Mouse (Mus musculus) embryonic facial prominence, embryonic 10.5 days (tissue): Measurements from ENCODE around the gene Kazn. TPM values are rescaled to one million over a fixed set of nuclear protein-coding genes. Genes with fewer than 3 reads are reported as not detected.
A peak's percentile ranks its signal among the peaks of the same experiment; 100 is the strongest.

ENCODE experiments used
- DNase-seq: peaks from one replicate; pipeline ENCODE4 v3.0.0-alpha.2; 2017; ENCODE audit warnings: low spot score
- H3K27ac ChIP-seq: fragments of 300-500 bp; sonication (generic); replicated peaks from 2 replicates; pipeline ENCODE4 v1.5.1; 2016; ENCODE audit warnings: mild to moderate bottlenecking
- H3K27me3 ChIP-seq: fragments of 300-500 bp; sonication (generic); replicated peaks from 2 replicates; pipeline ENCODE4 v1.6.1; 2016; ENCODE audit warnings: low read depth, mild to moderate bottlenecking; ENCODE audit not compliant: poor library complexity, severe bottlenecking
- H3K36me3 ChIP-seq: fragments of 300-500 bp; sonication (generic); replicated peaks from 2 replicates; pipeline ENCODE4 v1.6.1; 2016; ENCODE audit warnings: mild to moderate bottlenecking, moderate library complexity
- H3K4me1 ChIP-seq: fragments of 300-500 bp; sonication (generic); 2 replicates; pipeline ENCODE4 v1.6.1; 2016
- H3K4me3 ChIP-seq: fragments of 300-500 bp; sonication (generic); 2 replicates; pipeline ENCODE4 v1.5.1; 2016; ENCODE audit warnings: mild to moderate bottlenecking, moderate library complexity
- H3K9me3 ChIP-seq: fragments of 300-500 bp; sonication (generic); 2 replicates; pipeline ENCODE4 v1.6.1; 2016; ENCODE audit warnings: mild to moderate bottlenecking
- WGBS: fragments of 180-500 bp; shearing (Covaris S2); methylation state at CpG from one replicate; pipeline ENCODE4 v1.1.7; 2016; 5-methylcytosine and 5-hydroxymethylcytosine counted together
- polyA plus RNA-seq: library from polyadenylated mRNA; unstranded; fragments of >200 nt; fragmentation: Nextera tagmentation; extraction: Ambion mirVana; gene quantifications from 2 replicates; pipeline ENCODE4 v1.2.1, GENCODE M21; 2016

Kazn gene
- 13.3 and 13.8 TPM in 2 replicates for polyA plus RNA-seq

- H3K4me1 ChIP-seq, result peaks cover 68% of the 10 kb centered on the region
- H3K9me3 ChIP-seq, result no peaks in the 10 kb centered on the region
- peak within 1 kb of the TSS; percentile 87 for H3K27ac ChIP-seq
- 4% methylated on average over 46 of the region's 46 CpGs for WGBS
- peak within 1 kb of the TSS; percentile 77 for H3K4me3 ChIP-seq
- peaks cover 8% of the 10 kb centered on the region for H3K27me3 ChIP-seq
- 0 out of 2 replicates have a peak, but pooled peaks cover 4% of the 10 kb centered on the region for H3K36me3 ChIP-seq
- peak; percentile 97 for DNase-seq
Measured at GRCm38 (mm10) chr4:142239240-142240126, at the start of gene Kazn. TSS of gene Kazn (minus strand) at chr4:142239401.

GRCm38 (mm10) chr4:142285471-142285870, 46.3 kb upstream of the Kazn start:
- Histone ChIP-seq H3K36me3 (no peaks in the 10 kb centered on the region), H3K4me1 (no peaks in the 10 kb centered on the region), H3K27me3 (no peaks in the 10 kb centered on the region), H3K27ac (no peak overlapping the region), H3K4me3 (no peak overlapping the region), H3K9me3 (0 out of 2 replicates have a peak, but pooled peaks cover 4% of the 10 kb centered on the region)
- WGBS, result 89% methylated on average over 2 of the region's 2 CpGs
- DNase-seq, result no peak

DNA sequence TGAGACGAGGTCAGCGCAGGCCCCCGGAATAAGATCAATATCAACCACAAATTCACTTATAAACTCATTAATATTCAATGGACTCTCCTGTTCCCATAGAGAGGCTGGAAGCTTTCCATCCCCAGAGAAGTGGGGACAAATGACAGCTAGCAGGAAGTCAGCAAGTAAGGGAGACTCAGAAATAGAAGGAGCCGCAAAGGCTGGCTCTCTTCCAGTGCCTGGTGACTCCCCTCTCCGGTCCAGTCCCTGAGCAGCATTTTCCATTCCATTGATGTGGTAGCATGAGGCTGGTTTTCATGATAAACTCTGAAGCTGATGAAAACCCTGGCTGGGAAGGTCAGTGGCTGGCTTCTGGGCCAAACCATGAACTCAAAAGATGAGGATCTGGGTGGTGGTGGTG, 44.7 kb upstream of the Kazn start:
- no peak overlapping the region for H3K27ac ChIP-seq
- H3K9me3 ChIP-seq, result 0 out of 2 replicates have a peak, but pooled peaks cover 4% of the 10 kb centered on the region
- WGBS, result 91% methylated on average over 5 of the region's 5 CpGs
- H3K27me3 ChIP-seq, result no peaks in the 10 kb centered on the region
- no peaks in the 10 kb centered on the region for H3K36me3 ChIP-seq
- no peak for DNase-seq
- no peak overlapping the region for H3K4me3 ChIP-seq
- H3K4me1 ChIP-seq, result no peaks in the 10 kb centered on the region

DNA sequence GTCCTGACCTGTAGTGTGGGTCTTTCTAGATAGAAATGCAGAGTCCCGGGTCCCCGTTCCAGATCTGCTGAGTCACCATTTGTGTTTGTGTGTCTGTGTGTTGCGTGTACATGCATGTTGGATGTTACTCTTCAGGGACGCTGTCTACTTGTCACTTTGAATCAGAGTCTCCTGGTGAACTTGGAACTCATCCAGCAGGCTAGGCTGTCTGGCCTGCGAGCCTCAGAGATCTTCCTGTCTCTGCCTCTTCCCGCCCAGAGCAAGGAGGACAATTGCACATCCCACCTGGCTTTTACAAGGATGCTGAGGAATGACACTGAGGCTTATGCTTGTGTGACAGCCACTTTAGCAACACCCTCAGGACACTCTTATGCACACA, 39.0 kb upstream of the Kazn start:
- H3K27me3 ChIP-seq, result no peaks in the 10 kb centered on the region
- DNase-seq, result no peak
- no peak overlapping the region for H3K4me3 ChIP-seq
- 92% methylated on average over 6 of the region's 6 CpGs for WGBS
- H3K9me3 ChIP-seq, result peaks cover under 1% of the 10 kb centered on the region
- H3K4me1 ChIP-seq, result peaks cover 11% of the 10 kb centered on the region
- no peak overlapping the region for H3K27ac ChIP-seq
- H3K36me3 ChIP-seq, result no peaks in the 10 kb centered on the region

DNA sequence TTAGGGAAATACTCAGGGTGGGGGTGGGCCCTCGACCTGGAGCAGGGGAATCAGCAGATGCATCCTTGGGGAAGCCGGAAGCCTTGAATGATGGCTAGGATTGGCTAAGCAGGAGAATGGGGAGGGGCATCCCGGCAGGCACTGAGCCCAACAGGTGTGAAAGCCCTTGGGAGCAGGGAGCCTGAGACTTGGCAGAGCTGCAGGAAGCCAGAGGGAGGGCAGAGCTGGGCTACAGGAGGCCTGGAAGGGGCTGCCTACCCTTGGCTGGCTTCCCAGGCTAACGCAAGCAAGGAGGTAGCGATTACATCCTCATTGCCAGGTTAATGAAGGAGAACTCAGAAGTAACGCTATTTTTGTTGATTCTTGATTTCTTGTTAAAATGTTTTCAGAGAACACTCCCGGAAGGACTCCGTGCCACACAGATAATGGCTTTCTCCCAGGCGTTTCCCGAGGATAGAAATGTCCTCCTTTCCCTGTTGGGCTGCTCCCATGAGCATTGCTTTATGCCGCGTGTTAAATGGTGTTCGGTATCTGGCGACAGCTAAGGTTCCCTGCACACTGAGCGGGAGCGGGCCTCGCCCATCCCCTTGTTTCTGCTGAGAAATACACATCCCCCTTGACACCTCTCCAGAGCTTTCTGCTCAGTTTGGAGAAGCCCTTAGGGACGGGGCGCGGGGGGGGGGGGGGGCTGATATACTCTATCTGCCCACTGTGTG, 38.4 kb upstream of the Kazn start:
- peaks cover 11% of the 10 kb centered on the region for H3K4me1 ChIP-seq
- no peak overlapping the region for H3K4me3 ChIP-seq
- no peaks in the 10 kb centered on the region for H3K36me3 ChIP-seq
- peaks cover 3% of the 10 kb centered on the region for H3K9me3 ChIP-seq
- H3K27me3 ChIP-seq, result no peaks in the 10 kb centered on the region
- DNase-seq, result peak; percentile 31
- WGBS, result 48% methylated on average over 20 of the region's 20 CpGs
- no peak overlapping the region for H3K27ac ChIP-seq

- WGBS, result 49% methylated on average over 2 of the region's 2 CpGs
- Histone ChIP-seq H3K9me3 (peaks cover 3% of the 10 kb centered on the region), H3K27me3 (no peaks in the 10 kb centered on the region), H3K36me3 (no peaks in the 10 kb centered on the region), H3K4me3 (no peak overlapping the region), H3K4me1 (peaks cover 11% of the 10 kb centered on the region), H3K27ac (no peak overlapping the region)
- DNase-seq, result no peak
Measured at GRCm38 (mm10) chr4:142275242-142275641, 36.0 kb upstream of the Kazn start.

- DNase-seq, result no peak
- peaks cover 3% of the 10 kb centered on the region for H3K9me3 ChIP-seq
Measured at GRCm38 (mm10) chr4:142274441-142275234, 35.4 kb upstream of the Kazn start.

GRCm38 (mm10) chr4:142271506-142271905, 32.3 kb upstream of the Kazn start:
- Histone ChIP-seq H3K4me3 (no peak overlapping the region), H3K36me3 (no peaks in the 10 kb centered on the region), H3K4me1 (peaks cover 15% of the 10 kb centered on the region), H3K27me3 (no peaks in the 10 kb centered on the region), H3K27ac (no peak overlapping the region), H3K9me3 (peaks cover 10% of the 10 kb centered on the region)
- 88% methylated on average over 3 of the region's 3 CpGs for WGBS
- DNase-seq, result no peak

More at GRCm38 (mm10) chr4:142274441-142275234, 35.4 kb upstream of the Kazn start:
- H3K4me3 ChIP-seq, result no peak overlapping the region
- no peaks in the 10 kb centered on the region for H3K27me3 ChIP-seq
- H3K4me1 ChIP-seq, result peaks cover 11% of the 10 kb centered on the region
- WGBS, result 79% methylated on average over 11 of the region's 11 CpGs
- no peaks in the 10 kb centered on the region for H3K36me3 ChIP-seq
- H3K27ac ChIP-seq, result no peak overlapping the region

- DNase-seq, result peak; percentile 30
- WGBS, result 24% methylated on average over 4 of the region's 4 CpGs
- no peaks in the 10 kb centered on the region for H3K27me3 ChIP-seq
- no peaks in the 10 kb centered on the region for H3K36me3 ChIP-seq
- H3K4me3 ChIP-seq, result no peak overlapping the region
- H3K27ac ChIP-seq, result 0 out of 2 replicates have a peak overlapping the region, but pooled peaks have one; percentile 24
- peaks cover 10% of the 10 kb centered on the region; the same call in 1 of the 2 replicates for H3K9me3 ChIP-seq
- H3K4me1 ChIP-seq, result peaks cover 26% of the 10 kb centered on the region
Measured at GRCm38 (mm10) chr4:142267832-142268231, 28.6 kb upstream of the Kazn start.

DNA sequence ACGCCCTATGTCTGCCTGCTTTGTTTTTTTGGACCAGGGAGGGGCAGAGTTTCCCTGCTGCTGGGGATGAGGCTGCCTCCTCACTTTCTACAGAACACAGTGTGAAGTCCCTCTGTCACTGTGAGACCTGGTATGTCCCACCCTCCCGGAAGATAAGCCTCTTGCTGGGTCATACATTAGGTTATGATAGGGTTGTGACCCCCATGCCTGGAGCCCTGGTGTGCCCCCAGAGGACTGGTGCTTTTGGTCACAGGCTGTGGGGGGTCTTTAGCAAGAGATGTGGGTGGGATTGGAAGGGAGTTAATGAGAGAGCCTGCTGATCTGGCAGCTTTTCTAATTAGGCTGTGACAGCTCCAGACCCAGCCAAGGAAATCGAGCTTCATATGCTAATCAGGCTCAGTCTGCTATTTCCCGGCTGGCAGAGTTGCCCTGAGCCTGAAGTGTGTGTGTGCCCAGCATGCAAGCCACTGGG, 28.2 kb upstream of the Kazn start:
- Histone ChIP-seq H3K4me1 (peaks cover 26% of the 10 kb centered on the region), H3K9me3 (peaks cover 10% of the 10 kb centered on the region; the same call in 1 of the 2 replicates), H3K27me3 (no peaks in the 10 kb centered on the region), H3K4me3 (no peak overlapping the region), H3K27ac (peak overlapping the region; percentile 24; the same call in 1 of the 2 replicates), H3K36me3 (no peaks in the 10 kb centered on the region)
- WGBS, result 12% methylated on average over 4 of the region's 4 CpGs
- DNase-seq, result no peak

- DNase-seq, result peak; percentile 60
- Histone ChIP-seq H3K9me3 (peaks cover 10% of the 10 kb centered on the region; the same call in 1 of the 2 replicates), H3K27ac (peak overlapping the region; percentile 61), H3K4me3 (no peak overlapping the region), H3K27me3 (no peaks in the 10 kb centered on the region), H3K4me1 (peaks cover 26% of the 10 kb centered on the region), H3K36me3 (no peaks in the 10 kb centered on the region)
- 64% methylated on average over 7 of the region's 7 CpGs for WGBS
Measured at GRCm38 (mm10) chr4:142264335-142264734, 25.1 kb upstream of the Kazn start.

DNA sequence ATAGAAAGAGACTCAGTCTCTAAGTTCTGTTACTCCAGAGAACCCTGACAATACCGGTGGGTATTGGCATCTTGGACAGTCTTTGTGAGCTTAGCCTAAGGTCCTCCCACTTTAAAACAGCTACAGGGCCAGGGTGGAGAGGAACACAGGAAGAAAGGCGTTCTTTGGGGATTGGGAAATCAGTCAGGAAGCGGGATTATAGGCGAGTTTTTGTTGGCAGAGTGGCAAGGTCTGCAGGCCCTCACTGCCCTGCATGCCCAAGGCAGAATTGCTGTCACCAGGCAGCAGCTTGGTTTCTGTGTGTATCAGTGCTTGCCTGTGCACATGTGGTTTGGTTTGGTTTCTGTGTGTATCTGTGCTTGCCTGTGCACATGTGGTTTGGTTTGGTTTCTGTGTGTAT, 22.5 kb upstream of the Kazn start:
- no peak for DNase-seq
- no peaks in the 10 kb centered on the region for H3K27me3 ChIP-seq
- H3K4me1 ChIP-seq, result peaks cover 17% of the 10 kb centered on the region
- H3K4me3 ChIP-seq, result no peak overlapping the region
- 0 out of 2 replicates have a peak, but pooled peaks cover 3% of the 10 kb centered on the region for H3K9me3 ChIP-seq
- H3K27ac ChIP-seq, result no peak overlapping the region
- 73% methylated on average over 4 of the region's 4 CpGs for WGBS
- no peaks in the 10 kb centered on the region for H3K36me3 ChIP-seq
